Mouse (Mus musculus): ENCODE measurements around the gene Chst11. TPM values are rescaled to one million over a fixed set of nuclear protein-coding genes. Genes with fewer than 3 reads are reported as not detected.
"Not testable (repeated sequence)": the region's sequence is repeated elsewhere in the genome, so short reads cannot be mapped to it uniquely, and the experiment has no call there.

Chst11 gene
- total RNA-seq, 2 experiments from 2014 or later = 15.2 to 24.1 TPM

- no peak for ATAC-seq (replicated peaks; ENCODE audit: low FRiP score, low TSS enrichment, poor library complexity, severe bottlenecking)
These were observed 114.4 kb downstream of the Chst11 start for GRCm38 (mm10) chr10:83099669-83100068.

- ATAC-seq (replicated peaks; ENCODE audit: low FRiP score, low TSS enrichment, poor library complexity, severe bottlenecking) = no peak
These were observed 115.6 kb downstream of the Chst11 start for GRCm38 (mm10) chr10:83100890-83101289.

GRCm38 (mm10) chr10:83101421-83102207 lies 116.3 kb downstream of the Chst11 start:
- no peak for ATAC-seq (replicated peaks; ENCODE audit: low FRiP score, low TSS enrichment, poor library complexity, severe bottlenecking)

GRCm38 (mm10) chr10:83102745-83103144 lies 117.4 kb downstream of the Chst11 start:
- ATAC-seq (replicated peaks; ENCODE audit: low FRiP score, low TSS enrichment, poor library complexity, severe bottlenecking) = no peak

GRCm38 (mm10) chr10:83104221-83104620 lies 118.9 kb downstream of the Chst11 start:
- ATAC-seq (replicated peaks; ENCODE audit: low FRiP score, low TSS enrichment, poor library complexity, severe bottlenecking) = no peak

GRCm38 (mm10) chr10:83106152-83106746 lies 121.0 kb downstream of the Chst11 start:
- no peak for ATAC-seq (replicated peaks; ENCODE audit: low FRiP score, low TSS enrichment, poor library complexity, severe bottlenecking)

- no peak for ATAC-seq (replicated peaks; ENCODE audit: low FRiP score, low TSS enrichment, poor library complexity, severe bottlenecking)
These were observed 122.1 kb downstream of the Chst11 start for GRCm38 (mm10) chr10:83107385-83107784.

GRCm38 (mm10) chr10:83107921-83108738 lies 122.8 kb downstream of the Chst11 start:
- ATAC-seq (replicated peaks; ENCODE audit: low FRiP score, low TSS enrichment, poor library complexity, severe bottlenecking) = no peak

GRCm38 (mm10) chr10:83108946-83109345 lies 123.6 kb downstream of the Chst11 start:
- peak; percentile 50; the same call in 1 of the 2 replicates for ATAC-seq (replicated peaks; ENCODE audit: low FRiP score, low TSS enrichment, poor library complexity, severe bottlenecking)

GRCm38 (mm10) chr10:83111046-83111445 lies 125.7 kb downstream of the Chst11 start:
- no peak for ATAC-seq (replicated peaks; ENCODE audit: low FRiP score, low TSS enrichment, poor library complexity, severe bottlenecking)

GRCm38 (mm10) chr10:83112345-83112744 lies 127.0 kb downstream of the Chst11 start:
- ATAC-seq (replicated peaks; ENCODE audit: low FRiP score, low TSS enrichment, poor library complexity, severe bottlenecking) = no peak

- no peak for ATAC-seq (replicated peaks; ENCODE audit: low FRiP score, low TSS enrichment, poor library complexity, severe bottlenecking)
These were observed 129.3 kb downstream of the Chst11 start for GRCm38 (mm10) chr10:83114564-83114963.

GRCm38 (mm10) chr10:83116889-83117288 lies 131.6 kb downstream of the Chst11 start:
- 0 out of 2 replicates have a peak, but pooled peaks have one; percentile 5 for ATAC-seq (replicated peaks; ENCODE audit: low FRiP score, low TSS enrichment, poor library complexity, severe bottlenecking)

- no peak for ATAC-seq (replicated peaks; ENCODE audit: low FRiP score, low TSS enrichment, poor library complexity, severe bottlenecking)
These were observed 132.6 kb downstream of the Chst11 start for GRCm38 (mm10) chr10:83117851-83118250.

- ATAC-seq (replicated peaks; ENCODE audit: low FRiP score, low TSS enrichment, poor library complexity, severe bottlenecking) = no peak
These were observed 133.3 kb downstream of the Chst11 start for GRCm38 (mm10) chr10:83118613-83119012.

GRCm38 (mm10) chr10:83119016-83119415 lies 133.7 kb downstream of the Chst11 start:
- no peak for ATAC-seq (replicated peaks; ENCODE audit: low FRiP score, low TSS enrichment, poor library complexity, severe bottlenecking)

- not testable (repeated sequence) for ATAC-seq (replicated peaks; ENCODE audit: low FRiP score, low TSS enrichment, poor library complexity, severe bottlenecking)
These were observed 134.2 kb downstream of the Chst11 start for GRCm38 (mm10) chr10:83119461-83119860.

GRCm38 (mm10) chr10:83119909-83120308 lies 134.6 kb downstream of the Chst11 start:
- no peak for ATAC-seq (replicated peaks; ENCODE audit: low FRiP score, low TSS enrichment, poor library complexity, severe bottlenecking)

- ATAC-seq (replicated peaks; ENCODE audit: low FRiP score, low TSS enrichment, poor library complexity, severe bottlenecking) = no peak
These were observed 135.6 kb downstream of the Chst11 start for GRCm38 (mm10) chr10:83120938-83121337.

GRCm38 (mm10) chr10:83124560-83124959 lies 139.3 kb downstream of the Chst11 start:
- no peak for ATAC-seq (replicated peaks; ENCODE audit: low FRiP score, low TSS enrichment, poor library complexity, severe bottlenecking)
